Mouse (Mus musculus) midbrain, postnatal 0 days (tissue): ENCODE data around the gene Vmn1r91. TPM values are rescaled to one million over a fixed set of nuclear protein-coding genes. Genes with fewer than 3 reads are reported as not detected.
"Not testable (repeated sequence)": the region's sequence is repeated elsewhere in the genome, so short reads cannot be mapped to it uniquely, and the experiment has no call there.

Source experiments
- ATAC-seq: fragments of 200-750 bp; cut with Nextera tagmentation; 2 replicates; pipeline ENCODE4 v1.8.0; 2017; ENCODE audit warnings: moderate number of reproducible peaks, mild to moderate bottlenecking, moderate TSS enrichment, moderate library complexity; ENCODE audit not compliant: low FRiP score
- DNase-seq: peaks from one replicate; pipeline ENCODE4 v3.0.0-alpha.2; 2015; ENCODE audit warnings: low spot score
- H3K27ac ChIP-seq: fragments of 300-500 bp; sonication (generic); 2 replicates; pipeline ENCODE4 v1.5.1; 2014; ENCODE audit warnings: low read depth, mild to moderate bottlenecking, low read length, mixed read lengths
- H3K27me3 ChIP-seq: fragments of 300-500 bp; sonication (generic); 2 replicates; pipeline ENCODE4 v1.6.1; 2014; ENCODE audit warnings: low read length, control low read depth, mixed read lengths; ENCODE audit not compliant: insufficient read depth
- H3K36me3 ChIP-seq: fragments of 300-500 bp; sonication (generic); 2 replicates; pipeline ENCODE4 v1.6.1; 2014; ENCODE audit warnings: low read length, control low read depth, mixed read lengths; ENCODE audit not compliant: insufficient read depth
- H3K4me1 ChIP-seq: fragments of 300-500 bp; sonication (generic); 2 replicates; pipeline ENCODE4 v1.6.1; 2014; ENCODE audit warnings: mild to moderate bottlenecking, control low read depth, antibody characterized with exemption, low read length, mixed read lengths; ENCODE audit not compliant: insufficient read depth
- H3K4me2 ChIP-seq: fragments of 300-500 bp; sonication (generic); 2 replicates; pipeline ENCODE4 v1.6.1; 2014; ENCODE audit warnings: low read depth, mild to moderate bottlenecking, low read length, mixed read lengths; ENCODE audit not compliant: poor library complexity, severe bottlenecking
- H3K4me3 ChIP-seq: fragments of 300-500 bp; sonication (generic); 2 replicates; pipeline ENCODE4 v1.5.1; 2014; ENCODE audit warnings: low read depth, mild to moderate bottlenecking, low read length, moderate library complexity
- H3K9ac ChIP-seq: fragments of 300-500 bp; sonication (generic); replicated peaks from 2 replicates; pipeline ENCODE4 v1.6.1; 2014; ENCODE audit warnings: mild to moderate bottlenecking, low read length, moderate library complexity, mixed read lengths; ENCODE audit not compliant: poor library complexity, severe bottlenecking
- H3K9me3 ChIP-seq: fragments of 300-500 bp; sonication (generic); 2 replicates; pipeline ENCODE4 v1.6.1; 2016; ENCODE audit warnings: low read length, control low read depth
- WGBS: fragments of 180-500 bp; shearing (Covaris S2); extraction: QIAGEN DNeasy Blood & Tissue Kit; methylation state at CpG from one replicate; pipeline ENCODE4 v1.1.7; 2014; 5-methylcytosine and 5-hydroxymethylcytosine counted together
- polyA plus RNA-seq: library from polyadenylated mRNA; unstranded; fragments of >200 nt; fragmentation: Nextera tagmentation; extraction: Ambion mirVana; gene quantifications from 2 replicates; pipeline ENCODE4 v1.2.1, GENCODE M21; 2015
- total RNA-seq: library from RNA; depleted of rRNA; stranded (reverse); fragments of >200 nt; gene quantifications from 2 replicates; pipeline ENCODE4 v1.2.3, GENCODE M21; 2014; rRNA removed

Gene Vmn1r91
- total RNA-seq: not detected in 2 replicates
- not detected in 2 replicates for polyA plus RNA-seq

DNA sequence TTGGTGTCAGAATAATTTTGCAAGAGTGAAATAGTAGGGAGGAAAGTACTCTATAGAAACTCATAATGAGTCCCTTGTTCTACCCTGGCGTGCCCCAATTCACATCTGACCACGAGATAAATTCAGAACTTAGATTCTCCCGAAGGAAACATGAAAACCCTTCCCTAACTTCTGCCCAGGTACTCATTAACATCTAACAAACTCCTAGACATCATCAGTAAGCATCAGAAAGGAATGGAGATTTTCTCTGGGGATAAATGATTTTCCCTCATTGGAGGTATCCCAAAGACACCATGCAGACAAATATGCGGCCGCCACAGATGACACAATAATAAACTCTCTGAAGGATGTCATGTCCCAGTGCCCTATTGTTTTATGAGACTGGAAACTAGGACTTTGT is at the start of gene Vmn1r91:
Vmn1r91 (plus strand) TSS at position 301 of the 400 bp plus-strand sequence.
- not testable (repeated sequence) for H3K4me1 ChIP-seq, H3K27ac ChIP-seq
- WGBS: 83% methylated on average over 5 of the region's 5 CpGs

DNA sequence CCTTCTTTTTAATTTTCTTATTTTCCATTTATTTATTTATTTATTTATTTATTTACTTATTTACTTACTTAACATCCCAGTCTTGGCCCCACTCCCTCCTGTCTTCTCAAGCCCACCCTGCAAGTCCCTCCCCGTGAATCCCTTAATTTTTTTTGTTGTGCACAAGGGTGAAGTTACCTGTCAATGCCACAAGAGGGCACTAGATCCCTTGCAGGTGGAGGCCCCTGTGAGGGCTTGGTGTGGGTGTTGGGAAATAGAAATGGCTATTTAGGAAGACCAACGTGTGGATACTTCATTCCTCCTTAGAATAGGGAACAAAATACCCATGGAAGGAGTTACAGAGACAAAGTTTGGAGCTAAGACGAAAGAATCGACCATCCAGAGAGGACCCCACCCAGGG is 35.4 kb upstream of the Vmn1r91 start:
- H3K9ac ChIP-seq, H3K27me3 ChIP-seq, H3K36me3 ChIP-seq, H3K4me2 ChIP-seq, ATAC-seq, H3K4me1 ChIP-seq, H3K9me3 ChIP-seq, H3K4me3 ChIP-seq, DNase-seq, H3K27ac ChIP-seq: not testable (repeated sequence)
- WGBS: 63% methylated on average over 4 of the region's 4 CpGs

More for the DNA sequence above, at the start of gene Vmn1r91:
- DNase-seq, H3K9ac ChIP-seq, H3K27me3 ChIP-seq, ATAC-seq, H3K36me3 ChIP-seq, H3K9me3 ChIP-seq, H3K4me3 ChIP-seq, H3K4me2 ChIP-seq: not testable (repeated sequence)

DNA sequence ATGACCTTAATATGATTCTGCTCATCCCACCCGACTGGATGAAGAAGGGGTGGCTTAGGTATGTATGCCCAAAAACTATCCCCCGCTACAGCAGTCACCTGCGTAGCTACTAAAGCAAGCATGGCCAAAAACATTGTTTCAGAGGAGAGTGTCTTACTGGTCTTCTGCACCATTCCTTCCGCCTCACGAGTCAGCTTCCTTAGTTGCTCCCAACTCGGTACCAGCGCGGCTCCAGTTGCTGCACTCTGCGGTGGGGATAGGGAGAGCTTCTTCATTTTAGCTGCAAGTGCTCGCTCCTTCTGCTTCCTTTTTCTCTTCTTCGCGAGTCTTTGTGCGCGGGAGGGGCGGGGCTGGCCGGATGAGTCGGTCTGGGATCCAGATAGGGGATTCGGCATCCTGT is 21.4 kb upstream of the Vmn1r91 start:
- not testable (repeated sequence) for H3K4me2 ChIP-seq, H3K27me3 ChIP-seq, DNase-seq, H3K36me3 ChIP-seq, ATAC-seq, H3K9ac ChIP-seq, H3K9me3 ChIP-seq, H3K4me3 ChIP-seq, H3K27ac ChIP-seq, H3K4me1 ChIP-seq
- WGBS: 73% methylated on average over 18 of the region's 18 CpGs

DNA sequence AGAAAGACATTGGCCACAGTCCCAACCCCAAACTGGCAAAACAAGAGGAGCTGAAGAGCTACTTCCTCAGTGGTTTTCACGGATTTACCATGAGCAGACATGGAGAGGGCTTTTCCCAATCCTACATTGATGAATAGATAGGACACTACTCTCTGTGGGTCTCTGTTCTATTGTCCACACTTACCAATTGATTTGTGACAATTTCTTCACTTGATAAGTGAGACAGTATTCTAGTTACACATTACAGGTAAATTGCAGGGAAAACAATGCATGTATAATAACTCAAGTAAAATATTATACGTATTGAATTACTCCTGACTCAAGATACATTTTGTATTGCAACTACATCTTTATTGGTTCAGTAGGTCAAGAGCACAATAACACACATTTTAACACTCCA is 23.0 kb downstream of the Vmn1r91 start, which contains the start of gene Gm16442:
Gm16442 (minus strand) TSS at position 101 of the 400 bp plus-strand sequence.
- WGBS: no CpG with 5 or more reads among the region's 2 CpGs
- H3K4me1 ChIP-seq, DNase-seq, ATAC-seq, H3K4me2 ChIP-seq, H3K27ac ChIP-seq, H3K9ac ChIP-seq, H3K9me3 ChIP-seq, H3K4me3 ChIP-seq, H3K27me3 ChIP-seq, H3K36me3 ChIP-seq: not testable (repeated sequence)

DNA sequence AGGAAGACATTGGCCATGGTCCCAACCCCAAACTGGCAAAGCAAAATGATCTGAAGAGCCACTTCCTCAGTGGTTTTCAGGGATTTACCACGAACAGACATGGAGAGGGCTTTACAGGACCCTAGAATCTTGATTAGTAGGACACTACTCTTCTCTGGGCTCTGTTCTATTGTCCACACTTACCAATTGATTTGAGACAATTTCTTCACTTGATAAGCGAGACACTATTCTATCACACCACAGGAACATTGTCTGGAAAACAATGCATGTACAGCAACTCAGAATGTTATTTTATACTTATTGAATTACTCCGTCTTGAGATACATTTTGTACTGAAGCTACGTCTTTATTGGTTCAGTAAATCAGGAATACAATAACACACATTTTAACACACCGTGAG is 39.5 kb downstream of the Vmn1r91 start, which contains the start of gene Vmn1r93:
Vmn1r93 (minus strand) TSS at position 101 of the 400 bp plus-strand sequence.
- H3K9me3 ChIP-seq, H3K36me3 ChIP-seq, H3K27me3 ChIP-seq, H3K4me3 ChIP-seq, DNase-seq, H3K27ac ChIP-seq, H3K4me2 ChIP-seq, H3K9ac ChIP-seq, H3K4me1 ChIP-seq, ATAC-seq: not testable (repeated sequence)
- WGBS: no CpG with 5 or more reads among the region's 5 CpGs

Other genes starting within 250 kb of the Vmn1r91 start
- 31.6 and 44.4 TPM in 2 replicates for gene Gm19345, start 247.7 kb upstream of the Vmn1r91 start, total RNA-seq
- gene Gm19345, start 247.7 kb upstream of the Vmn1r91 start, polyA plus RNA-seq: 21.6 and 25.8 TPM in 2 replicates
- gene Ceacam16, start 238.4 kb upstream of the Vmn1r91 start, total RNA-seq: not detected in 2 replicates
- gene Ceacam16, start 238.4 kb upstream of the Vmn1r91 start, polyA plus RNA-seq: 0.90 and 1.5 TPM in 2 replicates
- 0.38 TPM in 1 of 2 replicates, not detected in the other for gene Ceacam19, start 211.7 kb upstream of the Vmn1r91 start, total RNA-seq
- not detected in 2 replicates for gene Ceacam19, start 211.7 kb upstream of the Vmn1r91 start, polyA plus RNA-seq
- 11.0 and 14.7 TPM in 2 replicates for gene Pvr, start 178.5 kb upstream of the Vmn1r91 start, total RNA-seq
- 7.1 and 7.7 TPM in 2 replicates for gene Pvr, start 178.5 kb upstream of the Vmn1r91 start, polyA plus RNA-seq
- gene Igsf23, start 148.9 kb upstream of the Vmn1r91 start, total RNA-seq: not detected in 2 replicates
- not detected in 2 replicates for gene Igsf23, start 148.9 kb upstream of the Vmn1r91 start, polyA plus RNA-seq
- not detected in 2 replicates for gene Ceacam20, start 134.3 kb upstream of the Vmn1r91 start, total RNA-seq
- not detected in 2 replicates for gene Ceacam20, start 134.3 kb upstream of the Vmn1r91 start, polyA plus RNA-seq
- gene Nlrp9b, start 108.2 kb upstream of the Vmn1r91 start, total RNA-seq: not detected in 2 replicates
- not detected in 2 replicates for gene Nlrp9b, start 108.2 kb upstream of the Vmn1r91 start, polyA plus RNA-seq
- not detected in 2 replicates for gene Gm16442, start 22.9 kb downstream of the Vmn1r91 start, total RNA-seq
- gene Gm16442, start 22.9 kb downstream of the Vmn1r91 start, polyA plus RNA-seq: not detected in 2 replicates
- gene Vmn1r93, start 39.4 kb downstream of the Vmn1r91 start, total RNA-seq: not detected in 2 replicates
- not detected in 2 replicates for gene Vmn1r93, start 39.4 kb downstream of the Vmn1r91 start, polyA plus RNA-seq
- not detected in 2 replicates for gene Vmn1r94, start 68.7 kb downstream of the Vmn1r91 start, total RNA-seq
- gene Vmn1r94, start 68.7 kb downstream of the Vmn1r91 start, polyA plus RNA-seq: not detected in 2 replicates
- not detected in 2 replicates for gene Vmn1r95, start 94.0 kb downstream of the Vmn1r91 start, total RNA-seq
- not detected in 2 replicates for gene Vmn1r95, start 94.0 kb downstream of the Vmn1r91 start, polyA plus RNA-seq
- not detected in 2 replicates for gene Gm6164, start 105.9 kb downstream of the Vmn1r91 start, total RNA-seq
- not detected in 2 replicates for gene Gm6164, start 105.9 kb downstream of the Vmn1r91 start, polyA plus RNA-seq
- not detected in 2 replicates for gene Gm4498, start 134.1 kb downstream of the Vmn1r91 start, total RNA-seq
- gene Gm4498, start 134.1 kb downstream of the Vmn1r91 start, polyA plus RNA-seq: not detected in 2 replicates
- not detected in 2 replicates for gene Gm5890, start 163.2 kb downstream of the Vmn1r91 start, total RNA-seq
- gene Gm5890, start 163.2 kb downstream of the Vmn1r91 start, polyA plus RNA-seq: not detected in 2 replicates
- not detected in 2 replicates for gene Gm4133, start 234.4 kb downstream of the Vmn1r91 start, total RNA-seq
- not detected in 2 replicates for gene Gm4133, start 234.4 kb downstream of the Vmn1r91 start, polyA plus RNA-seq